ENCODE assay signal across 9 mouse cellular contexts in genomic region chr11:100724919-100725512, GRCm38 (mm10). TPM values are rescaled to one million over a fixed set of nuclear protein-coding genes. Genes with fewer than 3 reads are reported as not detected.
DNase-seq lines count a peak whose midpoint lies in the region; ATAC-seq and TF ChIP-seq lines count a peak whose summit lies in the region.
"Had no signal": no experiment of that assay in that cellular context is flagged by ENCODE, and none has a peak within 500 bp of the region (broad histone marks: within the 10 kb centered on the region; RNA-seq: fewer than 3 reads in every experiment).

No protein-coding gene starts in this region.

- no peaks in the 10 kb centered on the region for H3K36me3 ChIP-seq in testis, adult 2 months (ENCODE audit: control insufficient read depth, insufficient read depth, low read length)
- H3K36me3 ChIP-seq in heart, embryonic 13.5 days = peaks cover 18% of the 10 kb centered on the region
- peaks cover 43% of the 10 kb centered on the region for H3K36me3 ChIP-seq in liver, embryonic 15.5 days (replicated peaks)
- peaks cover 11% of the 10 kb centered on the region for H3K36me3 ChIP-seq in forebrain, postnatal 0 days (ENCODE audit: insufficient read depth)

- TF ChIP-seq CTCF in testis, adult 2 months (IDR thresholded peaks at IDR 0.05; ENCODE audit: control insufficient read depth, insufficient read depth, insufficient replicate concordance, low read depth, low read length) = no peak
- no peak for TF ChIP-seq CTCF in forebrain, postnatal 0 days (IDR thresholded peaks at IDR 0.05; ENCODE audit: low read depth)

- H3K9ac ChIP-seq in heart, embryonic 13.5 days = no peak overlapping the region; the same call in 1 of the 2 replicates
- H3K9ac ChIP-seq in liver, embryonic 15.5 days = 0 out of 2 replicates have a peak overlapping the region, but pooled peaks have one; percentile 19
- H3K9ac ChIP-seq in forebrain, postnatal 0 days = no peak overlapping the region

- no peak overlapping the region for H3K4me3 ChIP-seq in testis, adult 2 months (ENCODE audit: control insufficient read depth, low read depth, low read length)
- H3K4me3 ChIP-seq in heart, embryonic 13.5 days = no peak overlapping the region
- H3K4me3 ChIP-seq in liver, embryonic 15.5 days (replicated peaks) = no peak overlapping the region
- H3K4me3 ChIP-seq in forebrain, postnatal 0 days (ENCODE audit: low read depth, low read length) = no peak overlapping the region

- H3K4me2 ChIP-seq in heart, embryonic 13.5 days = peak overlapping the region; percentile 0; the same call in 1 of the 2 replicates
- peak overlapping the region; percentile 25; the same call in 1 of the 2 replicates for H3K4me2 ChIP-seq in liver, embryonic 15.5 days
- H3K4me2 ChIP-seq in forebrain, postnatal 0 days (ENCODE audit: low read depth) = no peak overlapping the region

- no peak for DNase-seq in testis, postnatal 10 days (ENCODE audit: low spot score)
- DNase-seq in retina, postnatal 1 day = no peak
- no peak for DNase-seq in thymus, postnatal 10 days (ENCODE audit: low spot score in 2 of 2)
- no peak for DNase-seq in right cerebral cortex, postnatal 4 days
- DNase-seq in forebrain, postnatal 0 days = no peak

- no peaks in the 10 kb centered on the region for H3K9me3 ChIP-seq in heart, embryonic 13.5 days
- H3K9me3 ChIP-seq in liver, embryonic 15.5 days (replicated peaks) = no peaks in the 10 kb centered on the region
- H3K9me3 ChIP-seq in forebrain, postnatal 0 days (ENCODE audit: low read length) = no peaks in the 10 kb centered on the region

- WGBS in heart, embryonic 13.5 days = 26% methylated on average over 5 of the region's 5 CpGs
- 13% methylated on average over 5 of the region's 5 CpGs for WGBS in liver, embryonic 15.5 days (ENCODE audit: insufficient replicate concordance)
- 70% methylated on average over 5 of the region's 5 CpGs for WGBS in forebrain, postnatal 0 days

- H3K4me1 ChIP-seq in testis, adult 2 months (ENCODE audit: control insufficient read depth, insufficient read depth, low read length) = peaks cover 4% of the 10 kb centered on the region; the same call in 1 of the 2 replicates
- peaks cover 58% of the 10 kb centered on the region for H3K4me1 ChIP-seq in heart, embryonic 13.5 days
- peaks cover 73% of the 10 kb centered on the region for H3K4me1 ChIP-seq in liver, embryonic 15.5 days (replicated peaks)
- 0 out of 2 replicates have a peak, but pooled peaks cover 3% of the 10 kb centered on the region for H3K4me1 ChIP-seq in forebrain, postnatal 0 days (ENCODE audit: insufficient read depth)

- no peak for TF ChIP-seq POLR2A in testis, adult 2 months (IDR thresholded peaks at IDR 0.05; ENCODE audit: control insufficient read depth, low read depth, low read length)

- ATAC-seq in heart, embryonic 13.5 days (ENCODE audit: extremely low read depth, insufficient number of reproducible peaks, low FRiP score, low TSS enrichment) = no peak
- peak; percentile 39; the same call in 1 of the 2 replicates for ATAC-seq in liver, embryonic 15.5 days (ENCODE audit: insufficient read depth)
- no peak for ATAC-seq in forebrain, postnatal 0 days

- no peaks in the 10 kb centered on the region for H3K27me3 ChIP-seq in testis, adult 2 months (ENCODE audit: control insufficient read depth, insufficient read depth, low read length)
- no peaks in the 10 kb centered on the region for H3K27me3 ChIP-seq in heart, embryonic 13.5 days (replicated peaks)
- no peaks in the 10 kb centered on the region for H3K27me3 ChIP-seq in liver, embryonic 15.5 days
- no peaks in the 10 kb centered on the region for H3K27me3 ChIP-seq in forebrain, postnatal 0 days (ENCODE audit: insufficient read depth, low read length)

- peak overlapping the region; percentile 52 for H3K27ac ChIP-seq in testis, adult 2 months (ENCODE audit: control insufficient read depth, insufficient read depth, low read depth, low read length)
- H3K27ac ChIP-seq in heart, embryonic 13.5 days (replicated peaks) = peak overlapping the region; percentile 74
- peak overlapping the region; percentile 53 for H3K27ac ChIP-seq in liver, embryonic 15.5 days (replicated peaks)
- no peak overlapping the region for H3K27ac ChIP-seq in forebrain, postnatal 0 days (ENCODE audit: low read depth, low read length)

RNA-seq across cellular contexts. Expression of gene Hspb9, which starts 11.4 kb away (rescaled TPM):
- 1,348 and 1,420 TPM in 2 replicates for polyA plus RNA-seq in testis, adult 2 months (2012; rRNA removed)
- 0.21 TPM in 1 of 2 replicates, not detected in the other for polyA plus RNA-seq in heart, embryonic 13.5 days (2015; fragmentation: Nextera tagmentation; extraction: Ambion mirVana)
- polyA plus RNA-seq in liver, embryonic 15.5 days (2015; fragmentation: Nextera tagmentation; extraction: Ambion mirVana) = 0.24 TPM in 1 of 2 replicates, not detected in the other
- total RNA-seq in forebrain, postnatal 0 days (2014; rRNA removed) = not detected in 2 replicates
- 0.21 and 0.22 TPM in 2 replicates for polyA plus RNA-seq in forebrain, postnatal 0 days (2015; fragmentation: Nextera tagmentation; extraction: Ambion mirVana)
- total RNA-seq: gastrocnemius, postnatal 4 days had no signal

RNA-seq across cellular contexts. Expression of gene Kat2a, which starts 12.8 kb away (rescaled TPM):
- polyA plus RNA-seq in testis, adult 2 months (2012; rRNA removed) = 24.0 and 26.3 TPM in 2 replicates
- 33.4 and 34.7 TPM in 2 replicates for polyA plus RNA-seq in heart, embryonic 13.5 days (2015; fragmentation: Nextera tagmentation; extraction: Ambion mirVana)
- 13.2 and 14.1 TPM in 2 replicates for polyA plus RNA-seq in liver, embryonic 15.5 days (2015; fragmentation: Nextera tagmentation; extraction: Ambion mirVana)
- total RNA-seq in forebrain, postnatal 0 days (2014; rRNA removed) = 41.9 and 42.8 TPM in 2 replicates
- 59.9 and 67.0 TPM in 2 replicates for polyA plus RNA-seq in forebrain, postnatal 0 days (2015; fragmentation: Nextera tagmentation; extraction: Ambion mirVana)

RNA-seq across cellular contexts. Expression of gene Rab5c, which starts 13.0 kb away (rescaled TPM):
- polyA plus RNA-seq in testis, adult 2 months (2012; rRNA removed) = 90.2 and 90.7 TPM in 2 replicates
- polyA plus RNA-seq in heart, embryonic 13.5 days (2015; fragmentation: Nextera tagmentation; extraction: Ambion mirVana) = 13.4 and 13.6 TPM in 2 replicates
- 19.2 and 20.2 TPM in 2 replicates for polyA plus RNA-seq in liver, embryonic 15.5 days (2015; fragmentation: Nextera tagmentation; extraction: Ambion mirVana)
- total RNA-seq in forebrain, postnatal 0 days (2014; rRNA removed) = 208 and 211 TPM in 2 replicates
- 34.9 and 37.8 TPM in 2 replicates for polyA plus RNA-seq in forebrain, postnatal 0 days (2015; fragmentation: Nextera tagmentation; extraction: Ambion mirVana)

RNA-seq across cellular contexts. Expression of gene Dhx58, which starts 20.9 kb away (rescaled TPM):
- polyA plus RNA-seq in testis, adult 2 months (2012; rRNA removed) = 31.5 and 32.0 TPM in 2 replicates
- 1.5 and 1.9 TPM in 2 replicates for polyA plus RNA-seq in heart, embryonic 13.5 days (2015; fragmentation: Nextera tagmentation; extraction: Ambion mirVana)
- polyA plus RNA-seq in liver, embryonic 15.5 days (2015; fragmentation: Nextera tagmentation; extraction: Ambion mirVana) = 2.7 and 2.8 TPM in 2 replicates
- 0.69 and 2.3 TPM in 2 replicates for total RNA-seq in forebrain, postnatal 0 days (2014; rRNA removed)
- 1.0 and 1.5 TPM in 2 replicates for polyA plus RNA-seq in forebrain, postnatal 0 days (2015; fragmentation: Nextera tagmentation; extraction: Ambion mirVana)

RNA-seq across cellular contexts. Expression of gene Zfp385c, which starts 32.8 kb away (rescaled TPM):
- 2.6 and 3.8 TPM in 2 replicates for polyA plus RNA-seq in testis, adult 2 months (2012; rRNA removed)
- 0.09 and 0.51 TPM in 2 replicates for polyA plus RNA-seq in heart, embryonic 13.5 days (2015; fragmentation: Nextera tagmentation; extraction: Ambion mirVana)
- not detected in 2 replicates for polyA plus RNA-seq in liver, embryonic 15.5 days (2015; fragmentation: Nextera tagmentation; extraction: Ambion mirVana)
- 1.7 and 2.0 TPM in 2 replicates for total RNA-seq in forebrain, postnatal 0 days (2014; rRNA removed)
- 0.40 and 1.0 TPM in 2 replicates for polyA plus RNA-seq in forebrain, postnatal 0 days (2015; fragmentation: Nextera tagmentation; extraction: Ambion mirVana)

Comparison
In these comparisons a context has a peak if more than half of its experiments do, and no peak if none do; other contexts are left out.
1. RNA of gene Hspb9, which starts 11.4 kb away (polyA plus RNA-seq): 1,348 to 1,420 TPM in testis, adult 2 months; 0.24 TPM in liver, embryonic 15.5 days, 0.21 to 0.22 TPM in forebrain, postnatal 0 days and 0.21 TPM in heart, embryonic 13.5 days; every median in the first group is over 1,000 times any median in the second.